Mouse (Mus musculus): ENCODE data around the gene Mamdc2.
A peak's percentile ranks its signal among the peaks of the same experiment; 100 is the strongest.

Mamdc2 gene

GRCm38 (mm10) chr19:23256771-23257170 is 191.5 kb downstream of the Mamdc2 start:
- DNase-seq = peak; percentile 42 to 54
